Mouse (Mus musculus): ENCODE data around the gene Sync.

- TF ChIP-seq EP300 (IDR thresholded peaks at IDR 0.05; ENCODE audit: low read depth) (no peak), CTCF (IDR thresholded peaks at IDR 0.05; ENCODE audit: low read depth) (no peak)
These were observed 48.3 kb upstream of the Sync start for GRCm38 (mm10) chr4:129239075-129239474.
